Mouse (Mus musculus) brain, embryonic 14.5 days (tissue): ENCODE measurements at regions not wholly inside any gene's neighbourhood (a gene's known extent, or its start where the extent isn't known, plus 50 kb on each side); places are given as distances from the start of the nearest gene placed in this dataset.

ENCODE experiments used
- DNase-seq: peaks from one replicate; pipeline ENCODE4 v3.0.0-alpha.2; 2011; ENCODE audit warnings: low read depth
- CTCF ChIP-seq: fragments of 200-500 bp; IDR thresholded peaks from 2 replicates; pipeline ENCODE4 v1.5.1; 2012; ENCODE audit warnings: inconsistent platforms, mild to moderate bottlenecking, moderate library complexity, borderline replicate concordance; ENCODE audit not compliant: insufficient read depth, insufficient read length; ENCODE audit errors: extremely low read depth
- POLR2A ChIP-seq: fragments of 200-500 bp; IDR thresholded peaks from 2 replicates; pipeline ENCODE4 v1.6.1; 2012; ENCODE audit warnings: mild to moderate bottlenecking, inconsistent platforms, borderline replicate concordance; ENCODE audit not compliant: poor library complexity, insufficient read depth, insufficient read length, severe bottlenecking; ENCODE audit errors: extremely low read depth

- TF ChIP-seq POLR2A (no peak), CTCF (no peak)
- peak; percentile 68 for DNase-seq
Observed at GRCm38 (mm10) chr3:42040270-42040812, 297.9 kb downstream of the D3Ertd751e start.

GRCm38 (mm10) chr3:42040959-42041358 lies 298.5 kb downstream of the D3Ertd751e start:
- no peak for TF ChIP-seq CTCF
- no peak for TF ChIP-seq POLR2A
- no peak for DNase-seq

GRCm38 (mm10) chr3:42057286-42057868 lies 315.0 kb downstream of the D3Ertd751e start:
- DNase-seq, result no peak

GRCm38 (mm10) chr3:42065093-42065935 lies 322.9 kb downstream of the D3Ertd751e start:
- TF ChIP-seq POLR2A (no peak), CTCF (no peak)
- peak; percentile 71 for DNase-seq

More at GRCm38 (mm10) chr3:42057286-42057868, 315.0 kb downstream of the D3Ertd751e start:
- TF ChIP-seq POLR2A, result no peak
- TF ChIP-seq CTCF, result no peak

DNA sequence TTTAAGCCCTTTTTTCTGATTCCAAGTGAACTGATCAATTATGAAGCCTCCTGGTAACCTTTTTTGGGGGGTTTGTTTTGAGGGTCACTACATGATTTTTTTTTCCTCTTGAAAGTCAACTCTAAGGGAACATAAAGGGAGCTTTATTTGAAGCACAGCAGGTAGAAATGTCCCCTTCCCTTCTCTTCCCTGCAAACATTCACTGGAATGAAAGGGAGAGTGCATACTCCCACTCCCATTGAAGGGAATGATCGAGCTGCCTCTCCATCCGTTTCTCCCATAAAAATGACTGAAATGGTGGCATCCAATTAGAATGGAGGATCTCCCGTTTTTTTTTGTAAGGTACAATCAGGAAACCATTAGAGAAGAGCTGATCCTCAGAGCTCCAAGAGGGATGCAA lies 323.6 kb downstream of the D3Ertd751e start:
- no peak for DNase-seq
- TF ChIP-seq CTCF, result no peak
- TF ChIP-seq POLR2A, result no peak

DNA sequence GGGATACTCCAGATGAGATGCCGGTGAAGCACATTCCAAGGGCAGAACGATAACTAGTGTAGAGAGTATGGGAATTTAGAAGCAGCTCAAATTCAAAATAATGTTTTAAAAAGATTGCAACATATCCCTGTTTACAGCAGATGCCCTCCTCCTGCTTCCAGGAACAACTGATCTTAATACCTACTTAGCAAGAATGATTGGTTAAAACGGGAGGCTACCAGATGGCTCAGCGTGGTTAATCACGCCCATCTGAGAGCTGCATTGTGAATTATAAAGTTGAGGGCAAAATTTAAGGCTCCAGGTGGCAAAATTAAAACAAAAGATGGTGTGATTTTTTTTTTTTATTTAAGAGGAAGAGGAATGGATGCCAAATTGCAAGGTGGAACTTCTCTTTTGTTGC lies 324.6 kb downstream of the D3Ertd751e start:
- DNase-seq, result no peak
- TF ChIP-seq POLR2A (no peak), CTCF (no peak)

DNA sequence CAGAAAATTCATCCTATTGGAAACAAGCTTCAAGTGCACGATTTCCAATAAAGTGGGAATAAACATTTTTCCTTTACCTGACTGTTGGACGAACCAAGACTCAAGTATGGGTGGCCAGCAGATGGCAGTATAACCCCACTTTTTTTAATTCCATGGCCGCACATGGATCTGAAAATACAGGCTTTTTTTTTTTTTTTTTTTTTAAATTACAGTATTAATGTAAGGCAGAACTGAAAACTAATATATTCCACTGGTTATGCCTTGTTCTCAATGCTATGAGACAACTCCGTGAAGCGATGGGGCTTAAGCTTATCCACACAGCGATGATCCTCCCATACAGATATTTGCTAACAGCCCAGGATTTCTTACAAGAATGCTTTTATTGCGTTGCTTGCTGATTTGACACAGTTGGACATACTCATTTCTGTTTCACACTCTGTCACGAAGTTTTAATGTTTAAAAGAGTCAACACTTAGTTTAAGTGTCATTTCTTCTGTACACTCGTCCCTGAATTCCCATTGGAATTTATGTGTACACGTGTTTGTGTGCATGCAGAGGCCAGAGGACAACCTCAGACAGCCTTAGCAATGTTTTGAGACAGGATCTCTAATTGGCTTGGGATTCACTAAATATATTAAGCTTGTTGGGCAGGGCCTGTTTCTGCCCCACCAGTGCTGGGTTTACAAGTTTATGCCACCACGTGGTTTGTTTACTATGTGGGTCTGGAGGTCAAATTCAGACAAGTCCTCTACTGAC lies 332.3 kb downstream of the D3Ertd751e start:
- TF ChIP-seq CTCF, result peak; percentile 70; the same call in 1 of the 2 replicates
- no peak for TF ChIP-seq POLR2A
- peak; percentile 92 for DNase-seq

GRCm38 (mm10) chr3:42110976-42111847 lies 368.8 kb downstream of the D3Ertd751e start:
- TF ChIP-seq CTCF (peak; percentile 84), POLR2A (no peak)
- peak; percentile 93 for DNase-seq

DNA sequence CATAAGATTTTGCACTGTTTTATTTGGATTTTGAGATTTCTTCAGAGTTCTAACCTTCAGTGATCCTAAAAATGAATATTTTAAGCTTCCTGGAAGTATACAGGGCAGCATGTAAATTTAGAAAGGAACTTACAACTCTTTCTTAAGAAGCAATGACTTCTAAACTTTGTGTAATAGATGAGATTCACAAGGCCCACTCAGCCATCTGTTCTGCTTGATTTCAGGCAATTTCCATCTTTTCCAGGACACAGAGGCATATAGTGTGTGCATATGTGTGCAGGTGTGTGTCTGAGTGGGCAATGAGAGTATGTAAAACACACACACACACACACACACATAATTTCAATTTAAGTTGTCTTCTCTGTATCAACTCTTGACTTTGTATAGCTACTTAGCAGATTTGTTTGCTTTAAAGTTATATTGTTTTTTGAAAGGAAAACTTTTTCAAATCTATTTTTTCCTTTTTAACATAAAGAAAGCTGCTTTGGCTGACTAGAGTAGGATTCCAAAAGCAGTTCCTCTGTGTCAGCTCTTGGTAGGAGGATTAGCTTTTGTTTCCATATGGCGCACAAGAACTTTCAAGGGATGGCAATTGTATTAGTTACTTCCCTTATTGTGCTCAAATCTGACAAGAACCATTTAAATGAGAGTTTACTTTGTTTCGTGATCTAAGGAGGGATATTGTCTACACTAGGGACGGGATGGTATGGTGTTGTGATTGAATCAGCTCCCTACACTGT lies 387.6 kb downstream of the D3Ertd751e start:
- TF ChIP-seq POLR2A, result no peak
- no peak for TF ChIP-seq CTCF
- DNase-seq, result no peak

DNA sequence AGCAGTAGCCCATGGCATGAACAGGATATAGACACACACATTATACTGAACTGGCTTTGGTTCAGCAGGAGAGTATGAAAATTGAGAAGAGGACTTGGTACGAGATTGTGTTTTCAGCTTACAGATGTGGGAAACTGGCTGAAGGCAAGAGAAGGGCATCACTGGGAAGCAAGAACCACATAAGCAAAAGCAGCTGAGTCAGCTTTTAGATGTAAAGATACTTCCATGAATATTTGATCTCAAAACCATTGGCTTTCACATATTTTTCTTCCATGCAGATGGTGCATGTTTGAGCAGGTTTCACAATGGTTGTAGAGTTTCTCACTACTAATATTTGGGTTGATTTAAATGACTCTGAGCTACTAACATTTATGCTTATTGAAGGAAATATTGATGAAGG lies 389.9 kb downstream of the D3Ertd751e start:
- no peak for DNase-seq
- TF ChIP-seq POLR2A, result no peak
- no peak for TF ChIP-seq CTCF
